Mouse (Mus musculus) lung, embryonic 15.5 days (tissue): ENCODE data around the gene Apoc4. TPM values are rescaled to one million over a fixed set of nuclear protein-coding genes. Genes with fewer than 3 reads are reported as not detected.

Source experiments
- ATAC-seq: fragments of 200-750 bp; cut with Nextera tagmentation; 2 replicates; pipeline ENCODE4 v1.8.0; 2017; ENCODE audit warnings: moderate number of reproducible peaks, borderline replicate concordance; ENCODE audit not compliant: low FRiP score, low TSS enrichment; ENCODE audit errors: extremely low read depth
- H3K27ac ChIP-seq: fragments of 300-500 bp; sonication (generic); 2 replicates; pipeline ENCODE4 v1.5.1; 2015; ENCODE audit warnings: moderate library complexity, mild to moderate bottlenecking, inconsistent platforms
- H3K27me3 ChIP-seq: fragments of 300-500 bp; sonication (generic); 2 replicates; pipeline ENCODE4 v1.6.1; 2015; ENCODE audit warnings: inconsistent platforms
- H3K36me3 ChIP-seq: fragments of 300-500 bp; sonication (generic); 2 replicates; pipeline ENCODE4 v1.6.1; 2015; ENCODE audit warnings: inconsistent platforms
- H3K4me1 ChIP-seq: fragments of 300-500 bp; sonication (generic); 2 replicates; pipeline ENCODE4 v1.6.1; 2015; ENCODE audit warnings: inconsistent platforms
- H3K4me2 ChIP-seq: fragments of 300-500 bp; sonication (generic); 2 replicates; pipeline ENCODE4 v1.6.1; 2015; ENCODE audit warnings: inconsistent platforms, mild to moderate bottlenecking, moderate library complexity
- H3K4me3 ChIP-seq: fragments of 300-500 bp; sonication (generic); 2 replicates; pipeline ENCODE4 v1.5.1; 2015; ENCODE audit warnings: mild to moderate bottlenecking, inconsistent platforms
- H3K9ac ChIP-seq: fragments of 300-500 bp; sonication (generic); 2 replicates; pipeline ENCODE4 v1.6.1; 2015; ENCODE audit warnings: inconsistent platforms
- H3K9me3 ChIP-seq: fragments of 300-500 bp; sonication (generic); 2 replicates; pipeline ENCODE4 v1.6.1; 2016; ENCODE audit warnings: inconsistent platforms
- WGBS: fragments of 180-500 bp; shearing (Covaris S2); methylation state at CpG from one replicate; pipeline ENCODE4 v1.1.7; 2015; 5-methylcytosine and 5-hydroxymethylcytosine counted together
- polyA plus RNA-seq: library from polyadenylated mRNA; unstranded; fragments of >200 nt; fragmentation: Nextera tagmentation; extraction: Ambion mirVana; gene quantifications from 2 replicates; pipeline ENCODE4 v1.2.1, GENCODE M21; 2015

Gene Apoc4
- polyA plus RNA-seq, result 0.42 and 1.3 TPM in 2 replicates

DNA sequence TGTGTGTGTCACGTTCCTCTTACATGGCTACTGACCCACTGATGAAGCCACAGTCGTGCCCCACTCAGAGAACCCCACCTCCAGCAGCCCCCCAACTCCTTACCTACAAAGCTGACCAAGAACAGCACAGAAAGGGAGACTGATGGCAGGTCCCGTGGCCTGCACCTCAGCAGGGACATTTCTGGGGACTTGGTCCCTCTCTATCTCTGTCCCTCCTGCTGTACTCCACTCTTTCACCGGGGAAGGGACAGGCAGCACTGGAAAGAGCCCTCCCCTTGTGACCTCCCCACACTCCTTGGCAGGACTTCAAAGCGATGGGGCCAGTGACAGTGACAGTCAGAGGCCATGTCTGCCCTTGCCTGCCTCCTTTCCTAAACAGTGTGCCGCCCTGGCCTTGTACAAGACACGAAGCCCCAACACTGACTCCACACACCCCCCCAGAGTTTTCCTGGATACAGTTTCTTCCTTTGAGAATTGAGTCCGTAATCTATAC is at the start of gene Apoc4, which contains the start of gene Gm44805:
TSS of gene Apoc4 (minus strand) at position 278 of the 493 bp plus-strand sequence.
TSS of gene Gm44805 (minus strand) at position 222 of the 493 bp plus-strand sequence.
- WGBS, result 44% methylated on average over 8 of the region's 8 CpGs
- no peak within 1 kb of the TSS for H3K4me2 ChIP-seq
- no peaks in the 10 kb centered on the region for H3K27me3 ChIP-seq
- peaks cover 16% of the 10 kb centered on the region; the same call in 1 of the 2 replicates for H3K4me1 ChIP-seq
- H3K36me3 ChIP-seq, result no peaks in the 10 kb centered on the region
- H3K4me3 ChIP-seq, result no peak within 1 kb of the TSS
- H3K27ac ChIP-seq, result peak within 1 kb of the TSS; percentile 65; the same call in 1 of the 2 replicates
- no peak for ATAC-seq
- H3K9me3 ChIP-seq, result no peaks in the 10 kb centered on the region
- H3K9ac ChIP-seq, result no peak within 1 kb of the TSS

- Histone ChIP-seq H3K9ac (no peak overlapping the region), H3K36me3 (peaks cover 94% of the 10 kb centered on the region), H3K27ac (no peak overlapping the region), H3K9me3 (no peaks in the 10 kb centered on the region), H3K4me3 (no peak overlapping the region), H3K4me2 (no peak overlapping the region), H3K4me1 (no peaks in the 10 kb centered on the region), H3K27me3 (no peaks in the 10 kb centered on the region)
- ATAC-seq, result no peak
- WGBS, result 91% methylated on average over 4 of the region's 4 CpGs
Measured at GRCm38 (mm10) chr7:19726541-19726940, 45.3 kb upstream of the Apoc4 start.

- Histone ChIP-seq H3K4me1 (no peaks in the 10 kb centered on the region), H3K4me2 (no peak overlapping the region), H3K36me3 (peaks cover 93% of the 10 kb centered on the region), H3K9ac (no peak overlapping the region), H3K9me3 (peaks cover 9% of the 10 kb centered on the region; the same call in 1 of the 2 replicates), H3K4me3 (no peak overlapping the region), H3K27me3 (no peaks in the 10 kb centered on the region), H3K27ac (no peak overlapping the region)
- ATAC-seq, result no peak
- 84% methylated on average over 12 of the region's 12 CpGs for WGBS
Measured at GRCm38 (mm10) chr7:19724167-19724566, 42.9 kb upstream of the Apoc4 start.

DNA sequence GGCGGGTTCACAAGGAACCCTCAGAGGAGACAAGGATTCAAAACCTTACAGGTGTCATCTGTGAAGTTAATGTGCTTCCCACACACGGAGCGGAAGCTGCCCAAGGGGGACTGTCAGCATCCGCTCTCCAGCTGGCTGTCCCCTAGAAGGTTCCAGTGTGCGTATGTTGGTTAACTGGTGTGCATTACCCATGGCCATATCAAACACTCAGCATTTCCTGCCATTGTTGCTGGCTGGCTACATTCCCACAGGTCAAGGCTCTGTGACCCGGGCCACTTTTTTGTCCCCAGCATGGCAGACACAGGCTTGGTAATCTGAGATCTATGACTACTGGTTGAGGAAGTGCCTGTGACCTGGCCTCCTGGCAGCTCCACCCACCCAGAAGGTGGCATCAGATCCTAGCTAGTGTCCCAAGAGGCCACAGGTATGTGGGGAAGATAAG is 41.5 kb upstream of the Apoc4 start:
- Histone ChIP-seq H3K9ac (no peak overlapping the region), H3K36me3 (peaks cover 88% of the 10 kb centered on the region), H3K27me3 (no peaks in the 10 kb centered on the region), H3K4me1 (no peaks in the 10 kb centered on the region), H3K27ac (peak overlapping the region; percentile 71), H3K4me3 (no peak overlapping the region), H3K9me3 (peaks cover 9% of the 10 kb centered on the region; the same call in 1 of the 2 replicates), H3K4me2 (no peak overlapping the region)
- WGBS, result 76% methylated on average over 6 of the region's 6 CpGs
- no peak for ATAC-seq

- Histone ChIP-seq H3K9ac (no peak overlapping the region), H3K4me2 (no peak overlapping the region), H3K4me1 (peaks cover 15% of the 10 kb centered on the region), H3K27me3 (no peaks in the 10 kb centered on the region), H3K36me3 (peaks cover 63% of the 10 kb centered on the region), H3K4me3 (no peak overlapping the region), H3K9me3 (peaks cover 9% of the 10 kb centered on the region; the same call in 1 of the 2 replicates), H3K27ac (no peak overlapping the region)
- 93% methylated on average over 4 of the region's 4 CpGs for WGBS
- ATAC-seq, result no peak
Measured at GRCm38 (mm10) chr7:19719200-19719599, 37.9 kb upstream of the Apoc4 start.

DNA sequence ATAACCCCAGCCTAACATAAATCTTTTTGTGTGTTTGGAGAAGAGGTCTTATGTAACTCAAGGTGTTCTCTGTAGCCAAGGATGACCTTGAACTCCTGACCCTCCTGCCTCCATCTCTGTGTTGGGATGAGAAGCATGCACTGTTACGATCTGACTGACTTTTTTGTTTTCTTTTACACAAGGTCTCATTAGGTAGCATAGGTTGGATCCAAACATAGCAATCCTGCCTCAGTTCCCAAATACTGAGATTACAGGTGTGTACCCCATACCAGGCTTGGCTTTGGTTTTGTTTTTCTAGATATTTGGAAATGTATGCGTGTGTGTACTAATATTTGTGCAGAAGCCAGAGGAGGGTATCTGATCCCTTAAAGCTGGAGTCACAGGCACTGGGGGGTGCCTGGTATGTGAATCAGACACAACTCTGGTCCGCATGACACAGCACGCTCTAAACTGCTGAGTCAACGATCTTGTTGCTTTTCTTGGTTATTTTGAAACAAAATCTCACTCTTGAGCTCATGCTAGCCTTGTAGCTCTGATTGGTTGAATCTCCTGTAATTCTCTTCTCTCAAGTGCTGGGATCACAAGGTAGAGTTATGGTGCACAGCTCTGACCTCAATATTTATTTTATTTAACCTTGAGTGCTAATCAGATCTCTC is 37.1 kb upstream of the Apoc4 start:
- ATAC-seq, result no peak
- 91% methylated on average over 5 of the region's 5 CpGs for WGBS
- no peak overlapping the region for H3K9ac ChIP-seq
- no peaks in the 10 kb centered on the region for H3K27me3 ChIP-seq
- no peak overlapping the region for H3K4me3 ChIP-seq
- no peak overlapping the region for H3K27ac ChIP-seq
- peaks cover 9% of the 10 kb centered on the region; the same call in 1 of the 2 replicates for H3K9me3 ChIP-seq
- no peak overlapping the region for H3K4me2 ChIP-seq
- H3K4me1 ChIP-seq, result peaks cover 23% of the 10 kb centered on the region
- H3K36me3 ChIP-seq, result peaks cover 60% of the 10 kb centered on the region

- H3K4me2 ChIP-seq, result no peak overlapping the region
- WGBS, result 73% methylated on average over 4 of the region's 4 CpGs
- H3K9ac ChIP-seq, result no peak overlapping the region
- peaks cover 24% of the 10 kb centered on the region for H3K4me1 ChIP-seq
- no peak for ATAC-seq
- peaks cover 9% of the 10 kb centered on the region; the same call in 1 of the 2 replicates for H3K9me3 ChIP-seq
- no peak overlapping the region for H3K4me3 ChIP-seq
- no peak overlapping the region for H3K27ac ChIP-seq
- H3K36me3 ChIP-seq, result peaks cover 60% of the 10 kb centered on the region
- no peaks in the 10 kb centered on the region for H3K27me3 ChIP-seq
Measured at GRCm38 (mm10) chr7:19717346-19717745, 36.1 kb upstream of the Apoc4 start.

- H3K27ac ChIP-seq, result peak overlapping the region; percentile 83
- WGBS, result 84% methylated on average over 2 of the region's 2 CpGs
- no peaks in the 10 kb centered on the region for H3K27me3 ChIP-seq
- peak overlapping the region; percentile 39; the same call in 1 of the 2 replicates for H3K4me3 ChIP-seq
- peaks cover 9% of the 10 kb centered on the region; the same call in 1 of the 2 replicates for H3K9me3 ChIP-seq
- H3K4me1 ChIP-seq, result peaks cover 24% of the 10 kb centered on the region
- H3K9ac ChIP-seq, result no peak overlapping the region; the same call in 1 of the 2 replicates
- H3K36me3 ChIP-seq, result peaks cover 62% of the 10 kb centered on the region
- ATAC-seq, result no peak
- peak overlapping the region; percentile 56 for H3K4me2 ChIP-seq
Measured at GRCm38 (mm10) chr7:19716822-19717221, 35.5 kb upstream of the Apoc4 start.

- Histone ChIP-seq H3K27ac (peak overlapping the region; percentile 83), H3K9ac (peak overlapping the region; percentile 29; the same call in 1 of the 2 replicates), H3K9me3 (peaks cover 5% of the 10 kb centered on the region; the same call in 1 of the 2 replicates), H3K4me1 (peaks cover 24% of the 10 kb centered on the region), H3K4me2 (peak overlapping the region; percentile 56), H3K27me3 (no peaks in the 10 kb centered on the region), H3K36me3 (peaks cover 62% of the 10 kb centered on the region), H3K4me3 (peak overlapping the region; percentile 39)
- no peak for ATAC-seq
- 6% methylated on average over 17 of the region's 18 CpGs for WGBS
Measured at GRCm38 (mm10) chr7:19716055-19716682, 34.9 kb upstream of the Apoc4 start.

DNA sequence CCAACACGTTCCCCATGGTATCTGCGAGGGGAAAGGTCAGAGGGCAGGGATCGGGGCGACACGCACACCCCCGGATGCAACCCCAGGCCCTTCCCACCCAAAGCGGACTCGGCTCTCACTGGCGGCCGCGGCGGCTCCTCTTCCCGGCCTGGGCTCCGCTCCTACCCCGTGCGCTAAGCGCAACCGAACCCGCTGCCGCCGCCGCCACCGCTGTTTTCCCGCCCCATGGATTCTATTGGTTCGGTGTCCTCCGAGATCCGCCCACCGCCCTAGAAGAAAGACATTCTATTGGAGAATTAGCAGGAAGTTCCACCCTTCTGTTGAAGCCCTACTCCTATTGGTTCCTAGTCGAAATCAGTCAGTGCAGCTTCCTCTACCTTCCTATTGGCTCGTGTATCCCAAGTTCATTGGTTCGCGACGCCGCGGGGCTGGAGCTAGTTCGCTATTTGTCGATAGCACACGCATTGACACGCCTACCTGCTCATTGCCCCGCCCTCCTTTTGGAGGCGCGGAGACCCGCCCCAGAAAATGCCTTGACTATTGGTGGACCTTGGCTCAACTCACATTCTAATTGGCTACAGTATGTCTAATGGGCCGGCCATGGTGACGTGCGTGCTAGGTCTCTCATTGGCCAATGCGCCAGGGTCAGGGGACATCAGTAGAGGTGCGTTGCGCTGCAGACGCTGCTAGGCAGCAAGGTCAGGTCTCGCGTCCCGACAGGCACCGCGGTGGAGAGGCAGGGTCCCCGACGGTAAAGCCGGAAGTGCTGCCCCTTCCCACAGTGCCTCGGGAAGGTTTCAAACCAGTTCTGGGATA is 34.2 kb upstream of the Apoc4 start, which contains the start of gene Tomm40:
TSS of gene Tomm40 (minus strand) at position 200 of the 816 bp plus-strand sequence.
- under 1% methylated on average over 59 of the region's 59 CpGs for WGBS
- ATAC-seq, result peak; percentile 99
- peaks cover 60% of the 10 kb centered on the region for H3K36me3 ChIP-seq

GRCm38 (mm10) chr7:19714836-19715235 is 33.6 kb upstream of the Apoc4 start:
- ATAC-seq, result no peak
- H3K4me3 ChIP-seq, result peak overlapping the region; percentile 87
- H3K9ac ChIP-seq, result peak overlapping the region; percentile 89
- H3K4me1 ChIP-seq, result peaks cover 24% of the 10 kb centered on the region
- peaks cover 59% of the 10 kb centered on the region for H3K36me3 ChIP-seq
- no peaks in the 10 kb centered on the region for H3K9me3 ChIP-seq
- no peaks in the 10 kb centered on the region for H3K27me3 ChIP-seq
- WGBS, result under 1% methylated on average over 39 of the region's 39 CpGs
- peak overlapping the region; percentile 76 for H3K27ac ChIP-seq
- peak overlapping the region; percentile 76 for H3K4me2 ChIP-seq

More for the DNA sequence above, 34.2 kb upstream of the Apoc4 start, which contains the start of gene Tomm40:
- Histone ChIP-seq H3K27ac (peak within 1 kb of the TSS; percentile 83), H3K9ac (peak within 1 kb of the TSS; percentile 89), H3K9me3 (no peaks in the 10 kb centered on the region), H3K4me3 (peak within 1 kb of the TSS; percentile 87), H3K27me3 (no peaks in the 10 kb centered on the region), H3K4me2 (peak within 1 kb of the TSS; percentile 76), H3K4me1 (peaks cover 24% of the 10 kb centered on the region)
